Mouse (Mus musculus) thymus, postnatal 36 days (tissue): ENCODE results near the gene Tomm20.

Experiments used
- DNase-seq, 2 experiments: peaks; one replicate each; pipeline ENCODE4 v3.0.0; 2022; ENCODE audit warnings: mixed read lengths in 2 of 2

Tomm20 gene

DNA sequence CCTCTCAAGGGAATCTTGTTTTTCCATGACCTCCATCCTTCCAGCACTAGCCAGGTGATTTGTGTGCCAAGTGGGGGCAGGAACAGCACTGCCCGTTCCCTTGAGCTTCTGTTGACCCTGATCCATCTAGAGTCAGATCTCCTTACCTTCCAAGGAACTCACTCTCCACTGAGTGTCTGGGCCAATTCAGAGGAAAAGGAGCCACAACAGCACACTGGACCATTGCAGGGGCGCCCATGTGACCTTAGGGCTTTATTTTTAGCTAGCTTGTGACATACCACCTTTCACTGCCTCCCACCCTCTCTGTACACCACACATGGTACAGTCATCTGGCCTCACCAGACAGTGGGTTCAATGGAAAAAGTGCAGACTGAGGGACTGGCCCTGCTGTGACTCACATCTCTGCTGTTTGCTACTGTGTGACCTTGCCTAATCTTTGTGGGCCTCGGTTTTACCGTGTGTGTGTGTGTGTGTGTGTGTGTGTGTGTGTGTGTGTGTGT lies 64.0 kb downstream of the Tomm20 start:
- DNase-seq: no peak
